Mouse (Mus musculus) small intestine, adult 2 months (tissue): ENCODE measurements around the gene Shbg. TPM values are rescaled to one million over a fixed set of nuclear protein-coding genes. Genes with fewer than 3 reads are reported as not detected.

Source experiments
- H3K27ac ChIP-seq: fragments of 200-500 bp; 2 replicates; pipeline ENCODE4 v1.5.1; 2012; ENCODE audit warnings: low read depth, low read length, control low read depth, inconsistent platforms; ENCODE audit not compliant: insufficient read depth
- H3K27me3 ChIP-seq: fragments of 200-500 bp; 2 replicates; pipeline ENCODE4 v1.6.1; 2012; ENCODE audit warnings: mild to moderate bottlenecking, moderate library complexity, low read length, inconsistent platforms; ENCODE audit not compliant: control insufficient read depth, insufficient read depth
- H3K36me3 ChIP-seq: fragments of 200-500 bp; 2 replicates; pipeline ENCODE4 v1.6.1; 2012; ENCODE audit warnings: mild to moderate bottlenecking, low read length, control low read depth, inconsistent platforms; ENCODE audit not compliant: control insufficient read depth, insufficient read depth
- H3K4me1 ChIP-seq: fragments of 200-500 bp; 2 replicates; pipeline ENCODE4 v1.6.1; 2012; ENCODE audit warnings: low read length, inconsistent platforms, mixed read lengths; ENCODE audit not compliant: control insufficient read depth, insufficient read depth, insufficient read length
- H3K4me3 ChIP-seq: fragments of 200-500 bp; 2 replicates; pipeline ENCODE4 v1.5.1; 2012; ENCODE audit warnings: low read depth, mild to moderate bottlenecking, control low read depth, inconsistent platforms, low read length, moderate library complexity
- CTCF ChIP-seq: fragments of 200-500 bp; IDR thresholded peaks from 2 replicates; pipeline ENCODE4 v1.5.1; 2012; ENCODE audit warnings: low read depth, mild to moderate bottlenecking, control low read depth, inconsistent platforms, low read length, moderate library complexity, mixed read lengths; ENCODE audit not compliant: insufficient replicate concordance, insufficient read length; ENCODE audit errors: extremely low read depth
- POLR2A ChIP-seq: fragments of 200-500 bp; IDR thresholded peaks from 2 replicates; pipeline ENCODE4 v1.6.1; 2012; ENCODE audit warnings: low read depth, mild to moderate bottlenecking, control low read depth, inconsistent platforms, low read length, moderate library complexity
- WGBS: fragments of 180-500 bp; shearing (Covaris S2); methylation state at CpG from one replicate; pipeline ENCODE4 v1.1.7; 2018; 5-methylcytosine and 5-hydroxymethylcytosine counted together
- polyA plus RNA-seq: library from polyadenylated mRNA; depleted of rRNA; stranded (reverse); fragments of >200 nt; gene quantifications from 2 replicates; pipeline ENCODE4 v1.2.3, GENCODE M21; 2012

Gene Shbg
- polyA plus RNA-seq, 1 experiment = not detected

- Histone ChIP-seq H3K27ac (no peak overlapping the region), H3K4me3 (no peak overlapping the region), H3K27me3 (no peaks in the 10 kb centered on the region), H3K36me3 (peaks cover 36% of the 10 kb centered on the region), H3K4me1 (no peaks in the 10 kb centered on the region)
- 72% methylated on average over 4 of the region's 4 CpGs for WGBS
- TF ChIP-seq CTCF = no peak
Observed at GRCm38 (mm10) chr11:69592799-69593198, 24.9 kb downstream of the Shbg start.

- WGBS = 80% methylated on average over 7 of the region's 7 CpGs
- Histone ChIP-seq H3K27ac (no peak overlapping the region), H3K4me3 (no peak overlapping the region), H3K36me3 (peaks cover 43% of the 10 kb centered on the region), H3K27me3 (no peaks in the 10 kb centered on the region), H3K4me1 (no peaks in the 10 kb centered on the region)
- TF ChIP-seq CTCF (no peak), POLR2A (no peak)
Observed at GRCm38 (mm10) chr11:69591899-69592637, 25.6 kb downstream of the Shbg start.

- 87% methylated on average over 3 of the region's 3 CpGs for WGBS
- Histone ChIP-seq H3K4me3 (no peak overlapping the region), H3K36me3 (peaks cover 46% of the 10 kb centered on the region), H3K27me3 (no peaks in the 10 kb centered on the region), H3K27ac (no peak overlapping the region), H3K4me1 (no peaks in the 10 kb centered on the region)
- no peak for TF ChIP-seq POLR2A
- no peak for TF ChIP-seq CTCF
Observed at GRCm38 (mm10) chr11:69591424-69591823, 26.3 kb downstream of the Shbg start.

GRCm38 (mm10) chr11:69590622-69591021 is 27.1 kb downstream of the Shbg start:
- peaks cover 46% of the 10 kb centered on the region for H3K36me3 ChIP-seq
- no peak overlapping the region for H3K27ac ChIP-seq
- TF ChIP-seq CTCF (no peak), POLR2A (no peak)
- H3K4me3 ChIP-seq = no peak overlapping the region
- WGBS = 94% methylated on average over 8 of the region's 8 CpGs
- H3K4me1 ChIP-seq = peaks cover 4% of the 10 kb centered on the region; the same call in 1 of the 2 replicates
- H3K27me3 ChIP-seq = no peaks in the 10 kb centered on the region

GRCm38 (mm10) chr11:69589207-69589834 is 28.4 kb downstream of the Shbg start:
- no peak overlapping the region for H3K27ac ChIP-seq
- H3K36me3 ChIP-seq = peaks cover 46% of the 10 kb centered on the region
- peaks cover 6% of the 10 kb centered on the region for H3K4me1 ChIP-seq
- TF ChIP-seq CTCF = no peak
- no peak for TF ChIP-seq POLR2A
- no peaks in the 10 kb centered on the region for H3K27me3 ChIP-seq
- no peak overlapping the region for H3K4me3 ChIP-seq
- 84% methylated on average over 22 of the region's 22 CpGs for WGBS

GRCm38 (mm10) chr11:69585718-69586325 is 31.9 kb downstream of the Shbg start:
- 62% methylated on average over 7 of the region's 7 CpGs for WGBS
- no peak for TF ChIP-seq POLR2A
- TF ChIP-seq CTCF = no peak
- H3K27ac ChIP-seq = no peak overlapping the region
- H3K36me3 ChIP-seq = peaks cover 39% of the 10 kb centered on the region
- H3K27me3 ChIP-seq = no peaks in the 10 kb centered on the region
- H3K4me3 ChIP-seq = no peak overlapping the region
- peaks cover 6% of the 10 kb centered on the region for H3K4me1 ChIP-seq

- TF ChIP-seq CTCF = no peak
- TF ChIP-seq POLR2A = no peak
- Histone ChIP-seq H3K27ac (no peak overlapping the region), H3K4me3 (no peak overlapping the region), H3K27me3 (no peaks in the 10 kb centered on the region), H3K36me3 (peaks cover 31% of the 10 kb centered on the region), H3K4me1 (peaks cover 6% of the 10 kb centered on the region)
- WGBS = 89% methylated on average over 13 of the region's 13 CpGs
Observed at GRCm38 (mm10) chr11:69584937-69585336, 32.8 kb downstream of the Shbg start.
